Mouse (Mus musculus) layer of hippocampus, adult 11-12 months (tissue): ENCODE data around the gene Hoxb4.
A peak's percentile ranks its signal among the peaks of the same experiment; 100 is the strongest.

Source experiments
- DNase-seq: peaks from one replicate; pipeline ENCODE4 v3.0.0; 2022; ENCODE audit warnings: low spot score

The Hoxb4 gene

GRCm38 (mm10) chr11:96284774-96285734 lies 33.0 kb upstream of the Hoxb4 start:
- no peak for DNase-seq

- DNase-seq: no peak
Observed at GRCm38 (mm10) chr11:96285771-96286738, 32.0 kb upstream of the Hoxb4 start, which contains the start of gene Hoxb7. Gene Hoxb7 (plus strand): TSS chr11:96286623.

DNA sequence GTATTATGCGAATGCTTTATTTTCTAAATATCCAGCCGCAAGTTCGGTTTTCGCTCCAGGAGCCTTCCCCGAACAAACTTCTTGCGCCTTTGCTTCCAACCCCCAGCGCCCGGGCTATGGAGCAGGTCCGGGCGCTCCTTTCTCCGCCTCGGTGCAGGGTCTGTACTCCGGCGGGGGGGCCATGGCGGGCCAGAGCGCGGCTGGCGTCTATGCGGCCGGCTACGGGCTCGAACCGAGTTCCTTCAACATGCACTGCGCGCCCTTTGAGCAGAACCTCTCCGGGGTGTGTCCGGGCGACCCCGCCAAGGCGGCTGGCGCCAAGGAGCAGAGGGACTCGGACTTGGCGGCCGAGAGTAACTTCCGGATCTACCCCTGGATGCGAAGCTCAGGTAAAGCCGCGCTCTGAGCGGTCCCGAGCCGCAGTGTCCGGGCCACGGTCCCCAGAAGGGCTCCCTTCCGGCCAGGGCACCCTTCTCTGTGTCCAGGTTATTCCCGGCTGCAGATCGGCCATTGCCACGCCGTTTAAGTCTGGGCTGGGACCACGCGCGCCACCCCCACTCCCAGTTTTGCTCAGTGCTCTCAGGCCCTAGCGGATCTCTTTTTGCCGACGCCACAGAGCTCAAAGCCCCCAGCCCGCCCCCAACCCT lies 31.2 kb upstream of the Hoxb4 start:
- DNase-seq: no peak

GRCm38 (mm10) chr11:96287411-96287810 lies 30.7 kb upstream of the Hoxb4 start:
- DNase-seq: no peak

DNA sequence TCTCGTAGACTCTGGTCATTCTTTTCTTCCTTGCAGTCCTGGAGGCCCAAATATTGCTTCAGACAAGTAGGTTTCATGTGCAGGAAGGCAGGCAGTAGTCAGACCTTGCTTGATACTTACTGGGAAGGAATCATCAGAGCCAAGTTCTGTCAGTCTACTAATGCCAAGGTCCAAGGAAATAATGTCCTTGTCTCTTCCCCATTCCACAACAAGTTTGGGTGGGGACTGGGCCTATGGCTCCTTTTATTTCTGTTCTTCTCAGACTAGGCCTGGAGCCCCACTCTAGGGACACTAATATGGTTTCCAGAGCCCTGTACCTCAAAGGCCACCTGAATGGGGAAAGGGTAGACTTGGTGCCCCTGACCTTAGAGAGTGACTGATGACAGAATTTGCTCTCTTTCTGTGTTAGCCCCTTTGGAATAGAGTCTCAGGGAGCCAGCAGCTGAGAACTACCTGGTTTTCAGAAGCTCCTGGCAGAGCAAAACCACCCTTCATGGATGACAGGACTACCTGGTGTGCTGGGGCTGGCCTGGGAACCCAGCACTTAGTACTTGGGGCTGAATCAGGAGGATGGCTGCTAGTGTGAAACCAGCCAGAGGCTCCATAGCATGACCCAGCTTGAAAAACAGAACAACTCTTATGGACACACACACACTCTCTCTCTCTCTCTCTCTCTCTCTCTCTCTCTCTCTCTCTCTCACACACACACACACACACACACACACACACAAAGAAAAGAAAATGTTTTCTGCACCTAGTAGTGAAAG lies 29.4 kb upstream of the Hoxb4 start:
- DNase-seq: no peak

- no peak for DNase-seq
Observed at GRCm38 (mm10) chr11:96289293-96289692, 28.8 kb upstream of the Hoxb4 start.

GRCm38 (mm10) chr11:96289837-96290236 lies 28.2 kb upstream of the Hoxb4 start:
- no peak for DNase-seq

DNA sequence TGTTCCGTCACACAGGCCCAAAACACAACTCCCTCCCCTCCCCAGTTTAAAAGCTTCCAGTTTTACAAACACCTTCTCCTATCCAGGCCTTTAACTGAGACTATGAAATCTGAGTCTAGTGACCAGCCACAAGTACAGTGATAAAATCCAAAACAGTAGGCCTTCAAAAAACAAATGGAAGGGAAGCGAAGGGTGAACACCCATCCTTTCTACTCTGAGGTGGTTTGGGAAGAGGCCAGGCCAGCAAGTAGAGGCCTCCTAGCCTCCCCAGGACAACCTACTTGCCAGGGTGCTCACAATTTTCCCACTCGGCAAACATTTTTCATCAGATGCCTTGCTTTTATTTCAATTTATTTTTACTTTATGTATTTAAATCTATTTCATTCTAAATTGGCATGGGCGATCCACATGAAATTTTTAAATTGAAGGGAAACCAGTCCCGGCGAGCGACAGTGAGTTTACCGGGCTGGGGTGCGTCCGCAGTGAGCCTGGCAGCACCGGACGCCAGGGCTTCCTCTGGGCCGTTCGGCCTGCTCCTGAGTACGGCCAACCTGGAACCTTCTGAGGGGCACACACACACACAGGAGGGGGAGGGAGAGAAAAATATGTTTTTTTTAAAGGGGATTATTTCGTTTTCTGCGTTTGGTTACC lies 27.2 kb upstream of the Hoxb4 start:
- no peak for DNase-seq

DNA sequence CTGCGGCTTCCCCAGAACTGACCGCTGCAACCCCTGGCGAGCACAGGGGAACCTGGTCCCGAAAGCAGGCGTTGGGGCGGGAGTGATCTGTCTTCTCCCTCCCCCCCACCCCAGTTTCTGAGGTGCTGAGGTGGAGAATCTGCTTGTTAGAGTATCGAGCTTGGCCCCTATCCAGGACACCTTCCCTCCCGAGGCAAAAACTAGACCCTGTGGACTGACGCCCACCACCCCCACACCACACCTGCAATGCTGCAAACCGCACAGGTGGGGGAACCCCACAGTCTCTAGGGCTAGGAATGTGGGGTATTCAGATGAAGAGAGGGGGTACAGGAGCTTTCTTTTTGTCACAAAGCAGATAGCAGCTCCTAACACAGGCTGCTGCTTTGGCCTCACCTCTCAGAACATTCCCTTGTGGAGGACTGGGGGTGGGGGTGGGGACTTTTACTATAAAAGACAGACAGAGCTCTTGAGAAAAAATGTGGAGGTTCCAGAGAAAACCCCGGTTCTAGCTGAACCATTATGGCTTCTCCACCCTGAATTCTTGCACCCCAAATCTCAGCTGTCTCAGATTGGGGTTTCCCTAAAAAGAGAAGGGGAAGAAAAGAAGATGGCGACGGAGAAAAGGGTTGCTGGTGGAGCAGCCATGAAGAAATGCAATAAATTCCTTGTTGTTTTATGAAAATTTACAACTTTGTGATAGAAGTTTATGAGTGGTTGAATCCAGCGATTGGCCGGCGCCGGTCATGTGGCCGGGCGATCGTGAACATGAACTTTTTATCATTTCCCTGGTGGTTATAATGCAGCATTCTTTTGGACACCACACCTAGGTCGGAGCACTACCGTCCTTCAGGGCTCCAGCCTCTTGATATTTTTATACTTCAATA lies 26.1 kb upstream of the Hoxb4 start, which contains the start of gene Hoxb6:
Gene Hoxb6 (plus strand): TSS at position 796 of the 884 bp plus-strand sequence.
- no peak for DNase-seq

GRCm38 (mm10) chr11:96292565-96293301 lies 25.3 kb upstream of the Hoxb4 start:
- DNase-seq: no peak

GRCm38 (mm10) chr11:96293302-96293921 lies 24.7 kb upstream of the Hoxb4 start:
- no peak for DNase-seq

DNA sequence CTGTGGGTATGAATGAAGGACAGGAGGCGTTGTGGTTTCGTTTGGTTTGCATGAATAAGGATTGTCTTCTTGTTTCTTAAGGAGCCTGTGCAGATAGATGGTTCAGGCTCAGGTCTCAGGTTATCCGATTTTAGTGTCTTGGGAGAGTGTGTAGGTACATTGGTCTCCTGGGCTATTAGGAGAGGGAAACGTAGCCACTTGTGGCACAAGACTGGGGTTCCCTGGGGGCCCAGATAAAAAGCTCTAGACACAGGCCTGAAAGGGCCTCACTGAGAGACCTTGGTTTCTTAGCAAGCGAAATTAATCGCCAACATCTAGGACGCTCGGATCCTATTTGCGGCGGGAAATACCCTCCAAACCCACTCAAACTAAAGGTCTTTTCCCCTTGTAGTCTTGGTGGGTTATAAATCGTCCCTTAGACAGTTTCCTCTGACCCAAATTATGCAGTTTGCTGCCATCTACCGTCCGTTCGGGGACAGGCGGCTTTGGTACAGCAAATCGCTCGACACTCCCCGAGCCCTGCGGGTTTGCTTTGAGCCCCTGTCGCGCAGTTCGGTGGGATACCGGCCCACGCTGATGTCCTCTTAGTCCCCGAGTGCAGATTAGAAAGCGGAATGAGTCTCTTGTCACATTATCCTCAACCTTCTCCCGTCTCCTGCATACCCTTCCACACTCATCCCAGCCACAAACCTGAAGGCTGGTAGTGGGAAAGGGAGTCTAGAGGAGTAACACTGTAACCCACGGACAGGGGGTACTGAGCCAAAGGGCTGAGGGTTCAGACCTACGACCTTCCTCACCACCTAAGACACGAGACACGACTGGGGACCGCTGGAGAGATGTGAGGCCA lies 23.6 kb upstream of the Hoxb4 start:
- DNase-seq: peak; percentile 39

- no peak for DNase-seq
Observed at GRCm38 (mm10) chr11:96295092-96295835, 22.8 kb upstream of the Hoxb4 start.

GRCm38 (mm10) chr11:96296997-96297396 lies 21.1 kb upstream of the Hoxb4 start:
- DNase-seq: no peak

- no peak for DNase-seq
Observed at GRCm38 (mm10) chr11:96297428-96297827, 20.6 kb upstream of the Hoxb4 start.

DNA sequence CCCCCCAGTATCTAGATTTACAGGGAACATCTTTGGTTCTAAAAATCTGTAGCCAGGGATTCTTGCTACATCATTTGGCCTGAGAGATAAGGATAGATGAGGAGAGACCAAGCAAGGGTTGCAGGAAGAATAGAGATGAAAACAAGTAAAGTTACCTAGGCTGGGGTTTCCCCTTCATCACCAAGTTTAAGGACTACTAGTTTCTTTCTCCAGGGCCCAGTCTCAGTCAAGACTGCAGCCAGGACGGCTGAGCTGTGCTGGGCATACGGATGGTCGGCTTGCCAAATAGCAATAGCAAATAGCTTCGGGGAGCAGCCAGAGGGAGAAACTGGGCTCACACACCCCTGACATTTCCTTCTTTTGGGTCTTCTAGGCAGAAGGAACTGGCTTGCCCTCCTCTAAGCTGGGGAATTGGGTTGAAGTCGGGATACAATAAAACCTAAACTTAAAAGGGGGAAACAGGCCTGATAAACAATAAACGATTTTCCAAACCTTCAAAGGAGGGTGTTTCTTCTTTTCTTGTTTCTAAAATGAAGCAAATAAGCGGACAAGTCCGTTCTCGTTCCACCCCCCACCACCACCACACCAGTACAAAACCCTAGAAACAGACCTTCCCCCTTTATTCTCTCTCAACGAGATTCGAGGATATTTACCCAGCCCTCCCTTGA lies 20.0 kb upstream of the Hoxb4 start:
- DNase-seq: no peak
